Mouse (Mus musculus): ENCODE data around the gene Adh6a.
"Not testable (repeated sequence)": the region's sequence is repeated elsewhere in the genome, so short reads cannot be mapped to it uniquely, and the experiment has no call there.

Gene Adh6a

DNA sequence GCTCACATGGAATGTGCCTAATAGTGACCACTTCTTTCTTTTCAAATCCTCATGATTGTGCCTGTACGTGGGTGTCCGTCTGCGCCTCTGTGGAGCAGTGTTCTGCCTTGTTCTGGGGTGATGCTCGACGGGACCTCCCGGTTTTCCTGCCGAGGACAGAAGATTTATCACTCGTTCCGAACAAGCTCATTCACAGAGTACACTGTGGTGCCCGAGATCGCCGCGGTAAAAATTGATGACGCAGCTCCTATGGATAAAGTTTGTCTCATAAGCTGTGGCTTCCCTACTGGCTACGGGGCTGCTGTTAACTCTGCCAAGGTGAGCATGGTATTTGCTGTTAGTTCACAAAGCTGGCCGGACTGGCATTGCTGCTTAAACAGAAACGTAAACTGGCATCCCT, 11.9 kb downstream of the Adh6a start:
- DNase-seq (ENCODE audit: low spot score in 2 of 2): no peak

GRCm38 (mm10) chr3:138325466-138325865, 12.4 kb downstream of the Adh6a start:
- DNase-seq (ENCODE audit: low spot score in 2 of 2): no peak

- no peak for DNase-seq (ENCODE audit: low spot score in 2 of 2)
These were observed 20.8 kb downstream of the Adh6a start for GRCm38 (mm10) chr3:138333910-138334309.

DNA sequence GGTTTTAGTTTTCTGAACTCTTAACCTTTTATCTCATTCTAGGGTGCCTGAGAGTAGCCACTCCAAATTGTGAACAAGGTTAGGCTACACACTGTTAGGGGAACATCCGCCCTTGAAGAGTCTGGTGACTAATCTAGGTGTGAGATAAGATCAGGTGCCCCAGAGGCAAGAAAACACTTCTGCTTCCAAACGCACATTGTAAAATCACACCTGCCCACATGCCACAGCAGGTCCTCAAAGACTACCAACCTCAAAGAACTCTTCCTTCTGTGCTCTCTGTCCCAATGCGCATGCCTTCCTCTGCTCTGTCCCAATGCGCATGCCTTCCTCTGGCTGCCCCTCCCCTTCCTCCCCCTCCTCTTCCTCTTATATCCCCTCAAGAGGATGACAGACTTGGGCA, 21.2 kb downstream of the Adh6a start:
- DNase-seq (ENCODE audit: low spot score in 2 of 2): no peak

GRCm38 (mm10) chr3:138335566-138335965, 22.5 kb downstream of the Adh6a start:
- no peak for DNase-seq (ENCODE audit: low spot score in 2 of 2)

- no peak for DNase-seq (ENCODE audit: low spot score in 2 of 2)
These were observed 23.1 kb downstream of the Adh6a start for GRCm38 (mm10) chr3:138336104-138336754.

GRCm38 (mm10) chr3:138341471-138341870, 28.4 kb downstream of the Adh6a start, which contains the start of gene Adh6b:
Adh6b (plus strand) TSS chr3:138341775.
- DNase-seq (ENCODE audit: low spot score in 2 of 2): no peak

- DNase-seq (ENCODE audit: low spot score in 2 of 2): no peak
These were observed 34.0 kb downstream of the Adh6a start for GRCm38 (mm10) chr3:138347041-138347440.

GRCm38 (mm10) chr3:138352012-138352809, 39.1 kb downstream of the Adh6a start:
- DNase-seq (ENCODE audit: low spot score in 2 of 2): no peak

- no peak for DNase-seq (ENCODE audit: low spot score in 2 of 2)
These were observed 45.8 kb downstream of the Adh6a start for GRCm38 (mm10) chr3:138358856-138359255.

GRCm38 (mm10) chr3:138360721-138361120, 47.6 kb downstream of the Adh6a start:
- no peak for DNase-seq (ENCODE audit: low spot score in 2 of 2)

DNA sequence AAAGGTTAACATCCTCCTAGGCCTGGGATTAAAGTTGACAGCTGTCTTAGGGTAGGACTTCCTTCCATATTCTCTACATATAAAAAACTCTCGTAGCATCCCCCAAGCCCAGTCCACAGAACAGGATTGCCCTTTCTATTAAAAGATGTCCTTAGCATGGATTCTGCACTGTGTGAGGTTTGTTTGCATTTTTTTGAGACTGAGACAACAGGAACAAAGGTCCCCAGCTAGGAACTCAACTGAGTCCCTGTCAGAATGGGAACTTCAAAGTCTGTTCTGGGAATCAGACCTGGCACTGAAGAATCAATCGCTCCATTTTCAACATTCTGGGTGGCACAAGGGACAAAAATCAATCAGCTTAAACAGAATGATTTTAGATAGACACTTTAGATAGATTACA, 49.8 kb downstream of the Adh6a start:
- DNase-seq (ENCODE audit: low spot score in 2 of 2): no peak

DNA sequence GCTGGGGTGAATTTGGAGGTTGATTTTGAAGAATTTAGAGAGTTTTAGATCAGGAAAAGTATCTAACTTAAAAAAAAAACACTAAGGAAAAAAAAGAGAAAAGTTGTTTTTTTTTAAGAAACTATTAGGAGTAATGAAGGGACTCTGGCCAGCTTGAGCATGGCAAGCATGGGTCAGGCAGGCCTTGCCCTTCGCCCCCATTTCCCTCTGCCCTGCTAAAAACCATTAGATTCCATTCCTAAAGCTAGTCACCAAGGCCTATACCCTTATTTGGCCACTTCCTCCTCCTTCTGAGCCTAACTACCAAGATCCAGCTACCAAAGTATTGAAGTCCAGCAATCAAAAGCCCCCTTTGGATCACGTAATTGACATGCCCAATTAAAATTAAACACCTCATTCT, 53.1 kb downstream of the Adh6a start:
- no peak for DNase-seq (ENCODE audit: low spot score in 2 of 2)

- DNase-seq (ENCODE audit: low spot score in 2 of 2): no peak
These were observed 56.5 kb downstream of the Adh6a start for GRCm38 (mm10) chr3:138369546-138369945.

- DNase-seq (ENCODE audit: low spot score in 2 of 2): not testable (repeated sequence)
These were observed 57.2 kb downstream of the Adh6a start for GRCm38 (mm10) chr3:138370289-138370688.

DNA sequence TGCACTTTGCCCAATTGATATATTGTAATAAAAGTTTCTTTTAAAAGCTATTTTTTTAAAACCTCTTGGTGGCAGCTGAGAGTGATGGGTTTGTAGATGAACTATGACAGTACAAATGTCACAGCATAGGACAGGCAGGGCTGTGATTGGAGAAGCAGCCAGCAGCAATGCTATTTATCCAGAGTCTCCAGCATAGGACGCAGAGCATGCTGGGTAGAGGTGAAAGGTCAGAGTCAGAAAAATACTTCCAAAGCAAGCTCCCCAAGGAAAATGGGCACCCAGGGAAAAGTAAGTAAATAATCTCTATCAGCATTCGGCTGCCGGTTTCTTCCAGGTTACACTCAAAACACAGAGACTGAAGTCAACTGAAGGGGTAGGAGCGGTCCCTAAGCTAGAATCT, 60.8 kb downstream of the Adh6a start:
- DNase-seq (ENCODE audit: low spot score in 2 of 2): no peak

GRCm38 (mm10) chr3:138375148-138375547, 62.1 kb downstream of the Adh6a start:
- no peak for DNase-seq (ENCODE audit: low spot score in 2 of 2)

All from right cerebral cortex, postnatal 10 days (tissue).